Mouse (Mus musculus) small intestine, adult 10 weeks (tissue): ENCODE measurements around the gene Tnks2. TPM values are rescaled to one million over a fixed set of nuclear protein-coding genes. Genes with fewer than 3 reads are reported as not detected.

ENCODE experiments used
- polyA plus RNA-seq: library from polyadenylated mRNA; stranded (reverse); fragments of 350-450 nt; fragmentation: Illumina TruSeq; extraction: RNeasy Lipid Tissue Mini Kit (QIAGEN cat#74804); gene quantifications from one replicate; pipeline ENCODE4 v1.2.3, GENCODE M21; 2014; ENCODE audit warnings: low replicate concordance

The Tnks2 gene
- polyA plus RNA-seq, result 106 TPM

GRCm38 (mm10) chr19:36833788-36834531, at the start of gene Tnks2:
Tnks2 (plus strand) TSS chr19:36834232.

DNA sequence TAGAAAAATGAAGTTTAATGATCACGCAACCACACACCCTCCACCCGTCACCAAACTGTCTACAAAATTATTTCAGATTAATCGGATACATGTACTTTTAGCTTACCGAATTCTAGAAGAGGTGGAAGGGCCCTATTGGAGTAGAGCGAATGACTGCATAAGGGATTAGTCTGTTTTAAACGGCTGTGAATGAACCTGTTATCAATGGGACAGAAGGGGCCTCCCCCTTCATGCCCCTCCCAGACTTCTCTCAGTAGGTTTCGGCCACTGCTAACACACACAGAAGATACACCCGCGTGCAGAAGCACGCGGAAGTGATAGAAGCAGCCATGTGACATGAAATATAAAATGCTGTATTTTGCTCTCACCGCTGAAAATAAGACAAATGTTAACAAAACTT, 85.4 kb downstream of the Tnks2 start, which contains the start of gene Fgfbp3:
Gene Fgfbp3, minus strand, starts transcription at position 150 of the 400 bp plus-strand sequence.

GRCm38 (mm10) chr19:36925671-36926552, 91.9 kb downstream of the Tnks2 start, which contains the start of gene Btaf1:
Btaf1 (plus strand) TSS chr19:36926079.

Other genes starting within 250 kb of the Tnks2 start
- 5.7 TPM for gene Ppp1r3c, start 97.6 kb upstream of the Tnks2 start, polyA plus RNA-seq
- gene Fgfbp3, start 85.4 kb downstream of the Tnks2 start, polyA plus RNA-seq, result 3.4 TPM
- 30.6 TPM for gene Btaf1, start 91.8 kb downstream of the Tnks2 start, polyA plus RNA-seq